Mouse (Mus musculus) kidney, adult 2 months (tissue): Measurements from ENCODE around the gene Mrps10. TPM values are rescaled to one million over a fixed set of nuclear protein-coding genes. Genes with fewer than 3 reads are reported as not detected.
"Not testable (repeated sequence)": the region's sequence is repeated elsewhere in the genome, so short reads cannot be mapped to it uniquely, and the experiment has no call there.

Experiments used
- DNase-seq: peaks from one replicate; pipeline ENCODE4 v3.0.0; 2021
- H3K27ac ChIP-seq: fragments of 200-500 bp; 2 replicates; pipeline ENCODE4 v1.5.1; 2012; ENCODE audit warnings: low read depth, low read length, control low read depth, inconsistent platforms; ENCODE audit not compliant: insufficient read depth
- H3K27me3 ChIP-seq: fragments of 200-500 bp; replicated peaks from 2 replicates; pipeline ENCODE4 v1.6.1; 2012; ENCODE audit warnings: mild to moderate bottlenecking, moderate library complexity, low read length, inconsistent platforms; ENCODE audit not compliant: control insufficient read depth, insufficient read depth
- H3K36me3 ChIP-seq: fragments of 200-500 bp; 2 replicates; pipeline ENCODE4 v1.6.1; 2012; ENCODE audit warnings: mild to moderate bottlenecking, moderate library complexity, low read length, inconsistent platforms; ENCODE audit not compliant: control insufficient read depth, insufficient read depth
- H3K4me1 ChIP-seq: fragments of 200-500 bp; 2 replicates; pipeline ENCODE4 v1.6.1; 2011; ENCODE audit warnings: low read length; ENCODE audit not compliant: control insufficient read depth, insufficient read depth
- H3K4me3 ChIP-seq: fragments of 200-500 bp; 2 replicates; pipeline ENCODE4 v1.5.1; 2011; ENCODE audit warnings: mild to moderate bottlenecking, low read depth, low read length, control low read depth; ENCODE audit not compliant: insufficient read depth
- CTCF ChIP-seq: fragments of 200-500 bp; conservative IDR thresholded peaks from 2 replicates; pipeline ENCODE4 v1.5.1; 2011; ENCODE audit warnings: low read depth, mild to moderate bottlenecking, control low read depth, low read length, moderate library complexity, mixed read lengths; ENCODE audit not compliant: insufficient read depth, insufficient read length
- POLR2A ChIP-seq: fragments of 200-500 bp; IDR thresholded peaks from one replicate; pipeline ENCODE4 v1.6.1; 2011; ENCODE audit warnings: low read depth, low read length, control low read depth
- WGBS: fragments of 180-500 bp; shearing (Covaris S2); methylation state at CpG from one replicate; pipeline ENCODE4 v1.1.7; 2018; 5-methylcytosine and 5-hydroxymethylcytosine counted together
- polyA plus RNA-seq: library from polyadenylated mRNA; depleted of rRNA; stranded (reverse); fragments of >200 nt; gene quantifications from 2 replicates; pipeline ENCODE4 v1.2.3, GENCODE M21; 2012

Gene Mrps10
- polyA plus RNA-seq, 1 experiment: 30.8 TPM

GRCm38 (mm10) chr17:47328552-47329343, 39.9 kb upstream of the Mrps10 start:
- WGBS: 74% methylated on average over 26 of the region's 26 CpGs
- H3K4me1 ChIP-seq: no peaks in the 10 kb centered on the region

GRCm38 (mm10) chr17:47330616-47331015, 38.1 kb upstream of the Mrps10 start:
- H3K4me3 ChIP-seq: no peak overlapping the region
- no peak overlapping the region for H3K27ac ChIP-seq
- DNase-seq: no peak
- no peaks in the 10 kb centered on the region for H3K27me3 ChIP-seq
- no peaks in the 10 kb centered on the region for H3K36me3 ChIP-seq
- no peak for TF ChIP-seq CTCF
- TF ChIP-seq POLR2A: no peak
- 87% methylated on average over 9 of the region's 9 CpGs for WGBS
- no peaks in the 10 kb centered on the region for H3K4me1 ChIP-seq

More at GRCm38 (mm10) chr17:47328552-47329343, 39.9 kb upstream of the Mrps10 start:
- Histone ChIP-seq H3K27ac (no peak overlapping the region), H3K4me3 (no peak overlapping the region), H3K36me3 (no peaks in the 10 kb centered on the region), H3K27me3 (no peaks in the 10 kb centered on the region)
- peak; percentile 32 for DNase-seq
- TF ChIP-seq CTCF (no peak), POLR2A (no peak)

DNA sequence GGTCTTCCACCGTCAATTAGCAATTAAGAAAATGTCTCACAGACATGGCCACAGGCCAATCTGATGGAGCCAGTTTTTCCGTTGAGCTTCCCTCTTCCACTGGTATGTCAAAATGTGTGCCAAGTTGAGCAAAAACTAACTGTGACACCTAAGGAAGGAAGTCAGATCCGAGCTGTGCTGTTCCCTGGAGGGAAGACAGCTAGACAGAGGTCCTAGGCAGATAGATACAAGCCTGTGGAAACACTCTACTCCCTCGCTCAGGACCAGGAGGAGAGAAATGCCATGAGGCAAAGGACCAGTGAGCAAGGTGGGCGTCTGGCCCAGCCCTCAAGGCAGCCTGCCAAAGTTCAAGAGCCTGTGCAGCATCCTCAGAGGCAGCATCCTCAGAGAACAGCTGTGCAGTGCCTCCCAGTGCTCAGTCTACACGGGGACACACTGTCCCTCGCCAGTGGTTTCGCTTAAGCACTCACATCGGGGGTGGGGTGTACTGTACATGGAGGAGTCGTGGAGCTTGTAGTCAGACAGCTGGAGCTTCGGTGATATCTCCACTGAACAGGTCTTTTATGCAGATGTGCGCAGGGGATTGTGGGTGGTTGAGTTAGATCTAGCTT, 36.6 kb upstream of the Mrps10 start:
- H3K4me1 ChIP-seq: no peaks in the 10 kb centered on the region
- H3K27ac ChIP-seq: no peak overlapping the region
- WGBS: 53% methylated on average over 12 of the region's 12 CpGs
- no peaks in the 10 kb centered on the region for H3K36me3 ChIP-seq
- TF ChIP-seq POLR2A (no peak), CTCF (no peak)
- peak; percentile 69 for DNase-seq
- H3K27me3 ChIP-seq: no peaks in the 10 kb centered on the region
- H3K4me3 ChIP-seq: no peak overlapping the region

GRCm38 (mm10) chr17:47332664-47333063, 36.0 kb upstream of the Mrps10 start:
- 28% methylated on average over 5 of the region's 5 CpGs for WGBS
- not testable (repeated sequence) for H3K4me1 ChIP-seq, H3K27me3 ChIP-seq, H3K36me3 ChIP-seq, H3K4me3 ChIP-seq, H3K27ac ChIP-seq
- TF ChIP-seq CTCF: peak; percentile 40
- peak; percentile 46 for DNase-seq

DNA sequence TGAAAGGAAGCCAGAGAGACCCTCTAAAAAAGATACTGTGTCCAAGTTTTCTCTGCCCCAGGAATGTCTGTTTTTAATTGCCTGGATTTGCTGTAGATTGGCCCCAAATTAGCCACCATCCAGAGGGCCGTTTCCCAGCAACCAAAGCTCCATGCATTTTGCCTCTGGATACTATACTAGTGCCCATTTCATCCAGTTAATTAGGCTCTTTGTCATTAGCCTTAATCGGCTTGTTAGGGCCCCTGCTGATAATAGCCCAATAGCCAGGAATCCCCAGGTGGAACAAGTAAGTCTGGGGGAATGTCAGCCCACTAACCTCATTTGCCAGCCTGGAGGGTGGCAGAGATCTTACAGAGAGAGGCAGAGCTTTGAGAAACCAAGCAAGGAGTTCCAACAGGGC, 35.3 kb upstream of the Mrps10 start:
- Histone ChIP-seq H3K27me3 (no peaks in the 10 kb centered on the region), H3K36me3 (no peaks in the 10 kb centered on the region)

GRCm38 (mm10) chr17:47343121-47343520, 25.6 kb upstream of the Mrps10 start:
- 90% methylated on average over 2 of the region's 2 CpGs for WGBS
- Histone ChIP-seq H3K36me3 (no peaks in the 10 kb centered on the region; the same call in 1 of the 2 replicates), H3K27me3 (no peaks in the 10 kb centered on the region), H3K4me1 (no peaks in the 10 kb centered on the region), H3K27ac (no peak overlapping the region), H3K4me3 (no peak overlapping the region)
- no peak for DNase-seq
- no peak for TF ChIP-seq POLR2A
- TF ChIP-seq CTCF: no peak

More for the DNA sequence above, 35.3 kb upstream of the Mrps10 start:
- no peak overlapping the region for H3K27ac ChIP-seq
- TF ChIP-seq CTCF (no peak), POLR2A (no peak)
- H3K4me1 ChIP-seq: no peaks in the 10 kb centered on the region
- 52% methylated on average over 2 of the region's 2 CpGs for WGBS
- DNase-seq: no peak
- H3K4me3 ChIP-seq: no peak overlapping the region

DNA sequence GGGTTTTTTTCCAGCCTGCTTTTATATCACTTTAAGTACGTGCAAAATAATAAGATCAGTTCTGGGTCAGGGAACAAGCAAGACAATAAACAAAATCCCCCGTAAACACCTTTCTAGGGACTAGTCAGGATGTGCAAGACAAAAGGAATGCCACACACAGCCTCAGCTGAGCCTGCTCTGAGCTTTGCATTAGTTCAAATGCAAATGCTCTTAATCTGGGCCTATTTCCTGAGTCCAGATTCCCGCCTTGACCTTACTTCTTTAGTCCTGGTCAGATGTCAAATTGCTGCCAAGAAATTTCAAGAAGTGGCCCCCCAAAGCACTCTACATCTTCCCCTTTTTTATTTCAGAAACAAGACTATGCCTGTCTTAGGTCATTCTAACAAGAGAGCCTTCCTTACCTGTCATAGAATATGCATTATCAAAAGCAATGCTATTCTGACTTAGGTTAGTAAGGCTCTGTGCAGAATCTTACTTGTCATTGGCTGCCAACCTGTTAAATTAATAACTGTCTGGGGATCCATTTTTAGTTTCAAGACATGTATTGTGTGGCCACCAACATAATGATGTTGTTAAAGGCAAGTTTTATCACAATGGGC, 18.9 kb upstream of the Mrps10 start:
- no peak for DNase-seq

More for the DNA sequence above, 18.9 kb upstream of the Mrps10 start:
- no peak for TF ChIP-seq CTCF
- TF ChIP-seq POLR2A: no peak
- no peaks in the 10 kb centered on the region; the same call in none of the 2 replicates for H3K36me3 ChIP-seq
- no peaks in the 10 kb centered on the region for H3K4me1 ChIP-seq
- no peak overlapping the region for H3K27ac ChIP-seq
- no peaks in the 10 kb centered on the region for H3K27me3 ChIP-seq
- H3K4me3 ChIP-seq: no peak overlapping the region
- WGBS: 96% methylated on average over 3 of the region's 3 CpGs
